Mouse (Mus musculus): ENCODE results near the gene Lrp1.

- TF ChIP-seq TAL1 (IDR thresholded peaks at IDR 0.05; ENCODE audit: low read length) = no peak
- TF ChIP-seq GATA1 (IDR thresholded peaks at IDR 0.05; ENCODE audit: low read length) = no peak
These were observed 40.5 kb upstream of the Lrp1 start for GRCm38 (mm10) chr10:127661291-127661914.
